Mouse (Mus musculus): ENCODE results near the gene AI464131.

Gene AI464131

DNA sequence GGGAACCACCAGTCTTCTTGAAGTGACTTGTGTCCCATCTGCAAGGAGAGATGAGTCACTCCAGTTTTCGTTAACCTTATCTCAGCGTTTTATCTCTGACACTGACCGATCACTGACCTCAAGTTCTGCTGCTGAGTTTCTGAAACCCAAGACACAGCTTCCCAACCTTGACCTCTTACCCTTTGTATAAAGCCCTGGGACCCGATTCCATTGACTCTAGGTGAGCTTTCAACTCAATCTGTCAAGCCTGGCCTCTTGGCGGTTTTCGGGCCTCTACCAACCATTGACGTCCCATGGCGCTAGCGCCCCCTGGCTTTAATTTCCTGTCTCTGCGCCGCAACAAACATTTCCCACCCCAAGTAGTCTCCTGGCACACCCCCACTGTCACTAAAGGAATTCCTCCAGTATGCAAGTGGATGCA, 2.3 kb upstream of the AI464131 start:
- no peak for DNase-seq (ENCODE audit: low read depth, low spot score)

DNA sequence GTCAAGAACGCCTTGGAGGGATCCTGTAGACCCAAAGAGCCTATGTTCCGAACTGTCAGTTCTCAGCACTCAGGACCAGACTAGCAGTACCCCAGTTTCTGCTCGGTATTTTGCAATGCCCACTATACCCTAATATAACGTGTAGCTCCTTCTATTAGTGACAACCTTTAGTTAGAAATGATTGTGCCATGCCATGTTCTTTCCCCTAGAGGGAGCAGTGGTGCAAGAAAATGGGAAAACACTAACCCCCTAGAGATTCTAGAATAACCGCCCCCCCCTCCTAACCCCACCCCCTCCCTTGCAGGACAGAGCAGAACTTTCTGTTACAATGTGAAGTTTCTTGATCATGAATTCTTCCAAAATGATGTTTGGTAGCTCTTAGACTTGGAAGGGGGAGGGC, 1.4 kb upstream of the AI464131 start:
- DNase-seq (ENCODE audit: low read depth, low spot score) = no peak

DNA sequence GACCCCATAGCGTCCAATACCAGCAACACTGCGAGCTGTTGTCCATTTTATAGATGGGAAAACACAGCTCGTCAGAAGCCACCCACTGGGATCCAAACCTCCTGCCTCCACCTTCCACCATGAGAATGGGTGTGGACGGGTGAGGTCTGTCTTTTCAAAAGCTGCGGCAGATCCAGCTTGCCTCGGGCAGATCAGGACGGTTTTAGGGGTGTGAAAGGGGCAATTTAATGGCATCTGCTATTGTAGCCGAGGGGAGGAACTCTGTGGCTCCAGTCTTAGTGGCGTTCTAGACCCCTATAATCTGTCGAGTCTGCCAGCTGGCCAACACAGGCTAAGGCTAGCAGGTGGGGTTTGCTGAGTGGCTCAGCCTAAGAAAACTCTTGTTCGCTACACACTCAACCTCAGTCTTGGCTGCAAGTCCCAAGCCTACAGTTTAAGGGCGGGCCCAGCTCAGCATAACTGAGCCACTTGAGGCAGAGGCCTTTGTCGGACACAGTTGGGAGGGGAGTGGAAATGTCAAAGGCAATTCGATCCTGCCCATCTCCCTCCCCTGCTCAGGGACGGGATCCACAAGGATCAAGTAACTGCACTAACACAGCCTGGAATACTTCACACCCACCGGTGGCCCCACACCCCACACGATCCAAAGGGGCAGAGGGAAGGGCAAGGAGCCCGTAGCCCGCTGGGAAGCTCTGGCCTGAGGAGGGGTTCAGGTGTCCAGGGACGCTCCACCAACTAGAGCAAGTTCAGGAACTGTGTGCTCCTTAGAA, 520 bp downstream of the AI464131 start:
- DNase-seq (ENCODE audit: low read depth, low spot score) = no peak

DNA sequence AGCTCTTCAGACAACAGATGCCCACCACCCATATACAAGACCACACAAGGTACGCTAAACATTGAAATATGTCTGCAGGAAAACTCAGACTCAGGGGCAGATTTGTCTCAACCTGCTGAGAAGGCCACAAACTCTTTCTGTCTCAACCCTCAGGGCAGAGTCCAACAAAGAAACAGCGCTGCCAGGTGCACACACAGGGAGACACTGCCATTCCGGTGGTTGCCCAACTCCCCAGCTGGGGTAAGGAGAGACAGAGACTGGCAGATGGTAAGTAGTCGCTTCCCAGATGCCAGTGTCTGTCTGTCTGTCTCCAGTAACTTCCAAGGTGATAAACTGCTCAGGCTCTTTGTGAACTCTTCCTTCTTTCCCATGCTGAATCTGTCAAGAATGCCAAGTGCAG, 2.1 kb downstream of the AI464131 start:
- DNase-seq (ENCODE audit: low read depth, low spot score) = no peak

DNA sequence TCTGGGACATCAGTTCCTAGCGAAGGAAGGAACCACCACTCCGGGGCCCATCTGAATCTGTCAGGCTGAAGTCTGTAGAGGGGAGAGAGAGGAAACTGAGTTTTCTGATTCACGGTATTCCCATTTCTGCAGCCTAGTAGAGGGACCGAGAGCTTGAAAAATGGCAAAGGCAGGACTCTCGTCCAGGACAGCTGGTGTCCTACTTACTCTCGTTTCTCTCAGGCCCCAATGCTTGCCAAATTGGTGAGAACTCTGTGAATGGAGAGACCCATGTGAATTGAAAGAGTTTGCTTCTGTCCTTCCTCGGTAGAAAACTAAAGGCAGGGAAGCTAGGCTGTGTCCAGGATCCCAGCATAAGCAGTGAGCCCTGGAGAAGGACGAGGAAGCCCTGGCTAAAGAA, 3.3 kb downstream of the AI464131 start:
- no peak for DNase-seq (ENCODE audit: low read depth, low spot score)

DNA sequence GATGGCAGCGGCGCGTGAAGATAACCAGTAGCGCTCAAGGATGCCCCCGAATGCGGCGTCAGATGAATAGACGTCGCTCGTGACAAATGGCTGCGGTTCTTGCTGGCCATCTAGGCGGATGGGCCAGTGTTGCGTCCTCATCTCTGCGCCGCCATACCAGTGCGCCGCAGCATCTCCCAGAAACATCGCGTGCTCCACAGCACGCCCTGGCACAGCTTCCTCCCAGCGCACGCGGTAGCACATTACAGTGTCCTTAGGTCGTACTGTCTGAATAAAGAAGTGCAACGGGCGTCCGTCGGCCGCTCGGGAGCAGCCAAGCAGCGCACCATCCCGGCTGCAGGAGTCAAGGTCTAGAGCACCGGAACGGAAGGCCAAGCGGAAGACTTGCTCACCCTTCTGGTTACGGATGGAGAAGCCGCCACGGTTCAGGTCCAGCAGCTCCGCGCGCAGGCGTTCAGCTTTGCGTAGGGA, 3.9 kb downstream of the AI464131 start:
- no peak for DNase-seq (ENCODE audit: low read depth, low spot score)

DNA sequence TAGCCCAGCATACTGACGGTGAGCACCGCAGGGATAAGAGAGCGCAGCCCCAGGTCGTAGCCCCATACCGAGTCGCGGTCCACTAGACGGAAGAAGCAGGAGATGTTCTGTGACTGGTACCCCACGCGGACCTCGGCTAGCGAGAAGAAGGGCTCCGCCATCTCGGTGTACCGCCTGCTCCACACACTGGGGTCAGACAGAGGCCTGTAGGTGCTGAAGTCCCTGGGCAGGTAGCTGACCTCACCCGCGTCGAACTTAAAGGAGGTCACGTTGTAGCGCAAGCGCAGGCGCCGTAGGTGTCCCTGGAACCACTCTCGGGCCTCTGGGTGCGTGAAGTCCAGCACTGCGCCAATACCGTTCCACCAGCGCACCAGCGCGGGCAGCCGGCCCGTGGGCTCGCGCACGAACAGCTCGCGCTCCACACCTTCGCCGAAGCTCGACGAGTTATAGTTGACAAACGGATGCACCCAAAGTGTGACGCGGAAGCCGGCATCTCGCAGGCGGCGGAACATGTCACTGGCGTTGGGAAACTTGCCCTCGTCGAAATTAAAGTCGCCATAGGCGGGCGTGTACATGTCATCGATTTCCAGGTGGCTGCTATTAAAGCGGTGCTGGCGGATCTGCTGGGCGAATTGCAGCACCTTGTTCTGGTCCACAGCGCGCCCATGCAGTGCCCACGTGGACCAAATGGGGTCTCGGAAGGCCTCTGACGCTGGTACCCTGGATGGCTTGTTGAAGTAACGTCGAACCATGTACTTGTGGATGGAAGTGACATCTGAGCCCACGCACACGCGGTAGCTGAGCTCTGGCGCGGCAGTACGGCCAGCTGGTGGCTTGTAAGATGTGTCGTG, 4.7 kb downstream of the AI464131 start:
- DNase-seq (ENCODE audit: low read depth, low spot score) = no peak

DNA sequence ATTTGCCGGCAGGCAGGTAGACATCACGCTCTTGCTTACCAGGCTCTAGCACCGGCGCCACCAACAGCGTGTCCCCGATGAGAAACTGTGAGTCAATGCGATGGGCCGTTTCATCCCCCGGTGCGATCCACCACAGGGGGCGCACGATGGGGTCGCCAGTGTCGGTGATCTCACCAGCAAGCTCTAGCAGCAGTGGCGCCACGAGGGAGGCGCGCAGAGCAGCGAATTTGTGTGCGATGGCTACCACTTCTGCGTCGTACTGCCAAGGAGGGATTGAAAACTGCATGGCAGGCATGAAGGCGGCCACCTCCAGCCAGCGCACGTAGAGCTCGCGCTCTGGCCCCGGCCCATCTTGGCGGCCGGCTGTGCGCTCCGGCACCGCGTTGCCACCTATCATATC, 5.3 kb downstream of the AI464131 start:
- DNase-seq (ENCODE audit: low read depth, low spot score) = no peak

DNA sequence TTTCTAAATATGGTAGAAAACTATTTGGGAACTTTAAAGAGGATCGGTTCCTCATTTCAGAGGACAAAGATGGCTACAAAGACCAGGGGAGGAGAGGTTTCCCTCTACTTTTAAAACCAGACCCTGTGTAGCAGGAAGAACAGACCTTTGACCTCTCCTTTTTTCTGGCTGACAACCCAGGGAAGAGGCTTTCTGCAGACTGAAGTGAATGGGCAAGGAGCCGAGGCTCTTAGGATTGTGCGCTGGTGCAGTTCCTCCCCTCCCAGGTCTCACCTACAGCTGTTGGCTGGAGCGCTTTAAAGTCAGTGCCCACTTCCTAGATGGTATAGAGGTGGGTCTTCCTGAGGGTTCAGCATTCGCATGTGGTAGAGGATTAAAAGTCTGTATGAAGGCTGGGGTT, 5.8 kb downstream of the AI464131 start:
- no peak for DNase-seq (ENCODE audit: low read depth, low spot score)

DNA sequence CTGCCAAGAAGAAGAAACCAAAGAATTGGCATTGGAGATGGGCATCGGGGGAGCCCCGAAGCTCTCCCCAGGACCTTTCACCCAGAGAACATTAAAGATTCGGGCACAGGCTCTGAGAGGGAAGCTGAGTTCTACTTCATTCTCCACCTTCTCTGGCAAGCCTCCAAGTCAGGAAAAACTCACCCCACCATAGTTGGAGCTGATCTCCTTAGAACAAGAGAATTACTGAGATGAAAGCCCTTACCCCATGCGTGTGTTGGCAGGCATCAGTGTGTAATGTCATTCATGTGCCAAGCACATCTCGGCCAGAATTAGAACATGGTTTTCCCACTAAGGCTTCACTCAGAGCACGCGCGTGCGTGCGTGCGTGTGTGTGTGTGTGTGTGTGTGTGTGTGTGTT, 7.0 kb downstream of the AI464131 start:
- no peak for DNase-seq (ENCODE audit: low read depth, low spot score)

DNA sequence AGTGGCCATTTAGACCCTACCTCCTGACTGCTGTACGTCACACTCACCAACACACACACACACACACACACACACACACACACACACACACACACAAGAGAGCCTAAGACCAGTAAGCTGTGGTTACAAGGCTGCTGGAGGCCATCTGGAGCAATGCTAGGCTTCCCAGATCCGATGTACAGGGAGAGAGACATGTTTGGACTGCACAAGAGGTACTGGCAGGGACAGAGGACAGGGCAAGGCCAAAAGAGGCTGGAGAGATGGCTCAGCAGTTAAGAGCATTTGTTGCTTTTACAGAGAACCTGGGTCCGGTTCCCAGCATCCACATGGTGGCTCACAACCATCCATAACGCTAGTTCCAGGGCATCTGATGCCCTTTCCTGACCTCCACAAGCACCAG, 7.8 kb downstream of the AI464131 start:
- no peak for DNase-seq (ENCODE audit: low read depth, low spot score)

DNA sequence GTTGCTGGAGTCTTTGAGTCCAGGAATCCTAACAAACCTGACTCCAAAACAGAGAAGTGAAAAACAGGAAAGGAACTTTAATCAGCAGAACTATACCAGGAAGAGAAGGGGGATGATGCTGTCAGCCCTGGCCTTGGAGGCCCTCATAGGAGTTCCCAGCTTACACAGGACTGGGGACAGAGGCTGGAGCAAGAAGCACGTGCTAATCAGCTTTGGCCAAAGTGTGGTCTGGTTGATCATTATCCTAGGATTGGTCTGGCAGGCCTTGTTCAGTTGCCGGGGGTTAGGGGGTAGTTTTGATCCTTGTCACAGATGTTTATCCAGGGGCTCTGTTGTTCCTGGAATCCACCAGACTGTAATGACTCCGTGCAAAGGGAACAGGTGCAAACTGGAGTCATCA, 8.5 kb downstream of the AI464131 start:
- no peak for DNase-seq (ENCODE audit: low read depth, low spot score)

DNA sequence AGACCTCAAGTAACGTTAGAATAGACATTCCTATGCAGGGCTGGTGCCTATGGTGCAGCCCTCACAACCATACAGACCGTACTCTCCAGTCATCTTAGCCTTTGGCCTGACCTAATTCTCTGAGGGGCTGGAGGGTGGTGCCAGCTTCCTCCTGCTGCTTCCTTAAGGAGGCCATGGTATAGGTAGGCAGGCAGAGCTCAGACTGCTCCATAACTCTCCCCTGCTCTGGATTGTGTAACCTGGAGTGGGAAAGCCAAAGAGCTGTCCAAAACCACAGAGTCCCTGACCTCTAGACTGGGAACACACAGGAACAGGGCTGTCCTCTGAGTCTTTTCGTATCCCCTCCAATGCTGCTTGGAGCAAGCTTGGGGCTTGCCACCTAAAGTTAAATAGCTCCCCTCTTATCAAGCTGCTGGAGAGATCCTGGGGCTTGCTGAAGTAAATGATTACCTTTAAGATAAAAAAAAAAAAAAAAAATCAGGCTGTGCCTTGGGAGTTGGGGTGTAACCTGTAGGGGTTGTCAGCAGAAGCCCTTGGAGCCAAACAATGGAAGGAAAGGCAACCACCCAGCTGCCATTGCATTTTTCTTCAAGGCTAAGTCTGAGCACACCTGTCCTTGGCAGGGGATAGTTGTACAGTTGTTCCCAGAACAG, 9.3 kb downstream of the AI464131 start:
- no peak for DNase-seq (ENCODE audit: low read depth, low spot score)

DNA sequence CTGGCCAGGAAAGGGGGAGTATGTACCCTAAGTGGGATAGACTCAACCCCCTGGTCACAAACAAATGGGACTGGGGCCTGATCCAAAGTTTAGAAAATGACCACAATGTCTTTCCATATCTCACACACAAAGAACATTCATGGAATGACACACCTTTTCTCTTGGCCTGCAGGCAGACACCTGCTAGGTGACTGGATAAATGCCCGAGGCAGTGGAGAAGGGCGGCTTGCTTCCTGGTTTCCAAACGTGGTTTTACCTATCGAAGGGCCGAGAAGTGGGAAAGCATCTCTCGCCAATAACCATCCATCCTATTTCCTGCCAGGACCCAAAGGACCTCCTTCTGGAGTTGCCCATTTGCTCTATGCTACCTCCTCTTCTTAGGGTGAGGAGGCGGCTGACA, 9.9 kb downstream of the AI464131 start:
- DNase-seq (ENCODE audit: low read depth, low spot score) = no peak

DNA sequence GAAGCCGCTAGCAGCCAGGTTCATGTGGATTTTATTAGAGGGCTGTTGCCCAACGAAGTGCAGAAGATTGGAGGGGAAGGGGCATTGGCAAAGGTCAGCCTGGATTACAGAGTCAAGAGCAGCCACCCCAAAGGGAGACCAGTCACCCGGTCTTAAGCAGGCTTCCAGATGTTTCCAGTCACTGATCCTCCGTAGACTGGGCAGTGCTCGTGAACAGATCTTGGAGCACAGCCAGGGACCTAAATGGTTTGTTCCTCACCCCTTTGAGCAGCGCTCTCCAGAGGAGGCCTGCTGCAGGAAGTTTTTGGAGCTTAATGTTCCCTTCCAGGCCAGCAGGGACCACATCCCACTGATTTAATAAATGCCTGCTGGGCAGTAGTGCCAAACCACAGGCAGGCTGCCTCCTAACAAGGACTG, 21.3 kb downstream of the AI464131 start:
- DNase-seq (ENCODE audit: low read depth, low spot score) = no peak

DNA sequence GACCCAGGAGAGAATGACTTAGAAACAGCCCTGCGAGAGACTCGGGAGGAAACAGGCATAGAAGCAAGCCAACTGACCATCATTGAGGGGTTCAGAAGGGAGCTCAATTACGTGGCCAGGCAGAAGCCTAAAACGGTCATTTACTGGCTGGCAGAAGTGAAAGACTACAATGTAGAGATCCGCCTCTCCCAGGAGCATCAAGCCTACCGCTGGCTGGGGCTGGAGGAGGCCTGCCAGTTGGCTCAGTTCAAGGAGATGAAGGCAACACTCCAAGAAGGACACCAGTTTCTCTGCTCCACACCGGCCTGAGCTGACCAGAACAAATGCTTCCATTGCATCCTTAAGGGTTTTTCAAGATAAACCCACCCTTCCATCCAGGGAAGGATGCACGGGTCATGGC, 22.6 kb downstream of the AI464131 start:
- DNase-seq (ENCODE audit: low read depth, low spot score) = no peak

DNA sequence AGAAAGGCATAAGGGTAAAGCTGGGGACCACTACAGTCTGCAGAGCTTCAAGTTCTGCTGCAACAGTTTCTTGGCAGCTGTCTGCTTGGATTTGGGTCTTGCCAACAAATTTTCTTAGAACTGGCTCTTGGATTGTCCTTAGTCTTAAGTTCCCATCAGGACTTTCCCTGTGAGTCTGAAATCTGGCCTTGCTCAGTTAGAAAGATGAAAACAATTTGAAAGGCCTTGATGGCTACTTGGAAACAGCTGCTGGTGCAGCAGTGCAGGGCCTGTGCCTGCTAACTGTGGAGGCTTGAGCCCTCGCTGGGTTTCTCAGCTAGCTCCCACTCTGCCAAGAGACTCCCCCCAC, 23.4 kb downstream of the AI464131 start:
- no peak for DNase-seq (ENCODE audit: low read depth, low spot score)

DNA sequence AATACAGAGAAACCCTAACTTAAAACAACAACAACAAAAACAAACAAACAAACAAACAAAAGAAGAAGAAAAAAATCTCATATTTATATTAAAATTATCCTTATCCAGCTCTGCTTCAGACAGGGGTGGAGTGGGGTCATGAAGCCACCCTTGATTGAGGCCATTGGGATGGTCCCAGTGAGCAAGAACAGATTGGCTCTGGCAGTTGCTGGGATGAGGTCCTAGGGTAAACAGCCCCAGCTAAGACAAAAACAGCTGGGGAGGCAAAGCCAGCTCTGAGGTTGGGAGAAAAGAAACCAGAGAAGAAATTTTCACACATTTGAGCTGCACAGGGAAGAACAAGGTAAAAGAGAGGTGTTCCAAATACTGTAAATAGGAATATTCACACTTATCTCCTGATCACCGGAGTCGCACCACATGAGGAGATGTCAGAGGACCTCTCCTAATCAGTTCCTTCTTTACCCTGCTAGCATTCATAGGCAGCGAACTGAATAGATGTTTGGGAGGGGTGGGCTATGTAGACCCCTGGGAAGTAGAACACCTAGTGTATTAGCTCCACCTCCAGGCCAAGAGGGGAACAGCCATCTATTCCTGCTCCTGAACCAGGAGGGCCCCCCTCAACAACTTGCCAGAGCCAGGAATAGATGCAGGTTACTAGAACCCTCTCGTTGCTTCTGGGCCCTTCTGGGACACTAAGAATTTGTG, 24.0 kb downstream of the AI464131 start:
- DNase-seq (ENCODE audit: low read depth, low spot score) = no peak

DNA sequence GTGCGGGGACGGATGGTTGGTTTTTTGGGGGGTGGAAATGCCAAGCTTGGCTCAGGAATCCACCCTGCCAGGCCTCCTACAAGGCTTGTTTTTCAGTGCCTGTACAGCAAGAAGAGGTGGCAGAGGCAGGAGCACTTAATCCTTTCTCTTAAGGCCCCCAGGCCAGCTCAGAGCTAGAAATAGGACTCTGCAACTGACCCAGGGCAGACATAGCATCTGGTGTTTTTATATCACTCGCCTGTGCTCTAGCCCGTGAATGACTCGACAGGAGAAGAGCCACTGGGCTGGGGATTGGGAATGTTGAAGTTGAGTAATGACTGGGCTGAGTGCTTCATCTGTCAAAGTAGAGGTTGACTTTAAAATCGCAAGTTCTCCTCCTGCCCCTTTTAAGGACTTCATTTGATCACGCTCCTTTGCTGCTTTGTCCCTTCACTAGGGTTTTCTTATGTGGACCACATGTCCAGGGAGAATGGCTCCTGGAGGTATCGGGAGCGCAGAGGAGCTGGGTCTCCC, 25.2 kb downstream of the AI464131 start:
- DNase-seq (ENCODE audit: low read depth, low spot score) = no peak

DNA sequence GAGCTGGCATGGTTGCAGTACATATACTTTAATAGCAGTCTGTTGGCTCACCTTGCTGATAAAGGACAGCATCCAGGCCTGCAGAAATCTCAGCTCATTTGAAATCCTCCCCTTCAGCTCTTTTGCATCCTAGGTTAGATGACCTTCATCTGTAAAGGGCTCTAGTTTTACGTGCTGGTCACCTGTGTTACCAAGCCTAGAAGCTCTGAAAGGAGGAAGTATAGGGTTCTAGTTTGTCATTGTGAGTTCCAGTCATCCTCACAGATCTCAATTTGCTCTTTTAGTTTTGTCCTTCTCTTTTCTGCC, 31.5 kb downstream of the AI464131 start:
- DNase-seq (ENCODE audit: low read depth, low spot score) = no peak

DNA sequence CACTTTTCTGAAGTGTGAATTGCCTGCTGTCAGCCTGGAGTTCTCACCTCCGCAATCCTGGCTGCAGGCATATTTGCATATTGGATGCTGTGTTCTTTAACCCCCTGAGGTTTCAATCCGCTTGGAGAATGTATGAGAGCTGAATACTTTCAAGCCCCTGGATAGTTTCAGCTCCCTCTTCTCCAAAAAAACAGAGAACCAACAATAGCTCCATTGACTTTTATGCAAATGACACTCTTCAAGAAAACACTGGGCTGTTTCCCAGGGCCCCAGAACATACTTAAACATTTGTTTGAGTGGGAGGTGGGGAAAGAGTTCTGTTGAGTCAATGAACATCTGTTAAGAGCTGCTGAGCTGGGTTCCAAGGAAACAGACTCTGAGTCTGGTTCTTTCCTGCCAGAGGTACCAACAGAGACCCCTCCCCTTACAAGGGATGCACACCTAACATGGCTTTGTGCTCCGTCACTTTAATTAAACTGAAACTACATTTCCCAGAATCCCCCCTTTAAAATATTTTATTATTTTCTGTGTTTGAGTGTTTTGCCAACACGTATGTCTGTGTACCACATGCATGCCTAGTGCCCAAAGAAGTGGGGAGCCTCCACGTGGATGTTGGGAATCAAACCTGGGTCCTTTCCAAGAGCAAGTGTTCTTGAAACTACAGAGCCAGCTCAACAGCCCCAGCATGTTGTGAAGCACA, 32.0 kb downstream of the AI464131 start:
- no peak for DNase-seq (ENCODE audit: low read depth, low spot score)
